Mouse (Mus musculus): ENCODE results near the gene Ccdc78.

- TF ChIP-seq TAL1 (IDR thresholded peaks at IDR 0.05; ENCODE audit: low read length) (no peak), CTCF (IDR thresholded peaks at IDR 0.05 in 2 of 3, conservative IDR thresholded peaks at IDR 0.05 in 1 of 3; ENCODE audit: control insufficient read depth in 1 of 3, insufficient read depth in 1 of 3, low read depth in 2 of 3, low read length in 3 of 3, poor library complexity in 1 of 3, severe bottlenecking in 1 of 3) (no peak), TCF12 (IDR thresholded peaks at IDR 0.05; ENCODE audit: low read depth, low read length) (no peak), MEF2A (IDR thresholded peaks at IDR 0.05; ENCODE audit: extremely low read depth, insufficient replicate concordance, low read depth, low read length, poor library complexity, severe bottlenecking) (no peak), POLR2AphosphoS5 (IDR thresholded peaks at IDR 0.05; ENCODE audit: borderline replicate concordance, low read depth, low read length) (no peak), SMC3 (IDR thresholded peaks at IDR 0.05; ENCODE audit: low read depth, low read length) (no peak)
Observed at GRCm38 (mm10) chr17:25783086-25783485, 3.3 kb upstream of the Ccdc78 start.

All from MEL (cell line).